Mouse (Mus musculus): Measurements from ENCODE around the gene Olfr1204. TPM values are rescaled to one million over a fixed set of nuclear protein-coding genes. Genes with fewer than 3 reads are reported as not detected.

Gene Olfr1204
- polyA plus RNA-seq (2014; fragmentation: Nextera tagmentation; extraction: Ambion mirVana): not detected in 2 replicates

GRCm38 (mm10) chr2:88848992-88849391 lies at the start of gene Olfr1204:
TSS of gene Olfr1204 (plus strand) at chr2:88849292.
- ATAC-seq (ENCODE audit: low FRiP score) (no peak), DNase-seq (ENCODE audit: low spot score) (no peak)
- H3K9ac ChIP-seq (ENCODE audit: low read depth, low read length): no peak within 1 kb of the TSS
- 96% methylated on average over 1 of the region's 1 CpGs for WGBS
- H3K27ac ChIP-seq (ENCODE audit: low read depth, low read length): no peak within 1 kb of the TSS
- no peaks in the 10 kb centered on the region for H3K9me3 ChIP-seq (ENCODE audit: control insufficient read depth, low read length)
- H3K4me3 ChIP-seq (ENCODE audit: low read depth, low read length): no peak within 1 kb of the TSS
- no peaks in the 10 kb centered on the region for H3K36me3 ChIP-seq (ENCODE audit: control insufficient read depth, insufficient read depth, low read length)
- no peaks in the 10 kb centered on the region for H3K27me3 ChIP-seq (ENCODE audit: control insufficient read depth, insufficient read depth, low read length)
- H3K4me1 ChIP-seq (replicated peaks; ENCODE audit: control insufficient read depth, insufficient read depth, low read length): no peaks in the 10 kb centered on the region
- H3K4me2 ChIP-seq (replicated peaks; ENCODE audit: low read depth, low read length): no peak within 1 kb of the TSS

GRCm38 (mm10) chr2:88814196-88814595 lies 34.9 kb upstream of the Olfr1204 start, which contains the start of gene Olfr1202:
TSS of gene Olfr1202 (plus strand) at chr2:88814496.
- Histone ChIP-seq H3K9me3 (ENCODE audit: control insufficient read depth, low read length) (no peaks in the 10 kb centered on the region), H3K9ac (ENCODE audit: low read depth, low read length) (no peak within 1 kb of the TSS), H3K36me3 (ENCODE audit: control insufficient read depth, insufficient read depth, low read length) (no peaks in the 10 kb centered on the region), H3K27ac (ENCODE audit: low read depth, low read length) (no peak within 1 kb of the TSS), H3K4me1 (replicated peaks; ENCODE audit: control insufficient read depth, insufficient read depth, low read length) (no peaks in the 10 kb centered on the region), H3K4me3 (ENCODE audit: low read depth, low read length) (no peak within 1 kb of the TSS), H3K27me3 (ENCODE audit: control insufficient read depth, insufficient read depth, low read length) (no peaks in the 10 kb centered on the region), H3K4me2 (replicated peaks; ENCODE audit: low read depth, low read length) (no peak within 1 kb of the TSS)
- WGBS: 88% methylated on average over 1 of the region's 1 CpGs
- no peak for DNase-seq (ENCODE audit: low spot score)
- ATAC-seq (ENCODE audit: low FRiP score): no peak

GRCm38 (mm10) chr2:88829437-88829836 lies 19.7 kb upstream of the Olfr1204 start, which contains the start of gene Olfr1205:
TSS of gene Olfr1205 (plus strand) at chr2:88829737.
- H3K9me3 ChIP-seq (ENCODE audit: control insufficient read depth, low read length): no peaks in the 10 kb centered on the region
- no peak within 1 kb of the TSS for H3K4me3 ChIP-seq (ENCODE audit: low read depth, low read length)
- no peaks in the 10 kb centered on the region for H3K36me3 ChIP-seq (ENCODE audit: control insufficient read depth, insufficient read depth, low read length)
- DNase-seq (ENCODE audit: low spot score) (no peak), ATAC-seq (ENCODE audit: low FRiP score) (no peak)
- no peaks in the 10 kb centered on the region for H3K27me3 ChIP-seq (ENCODE audit: control insufficient read depth, insufficient read depth, low read length)
- H3K27ac ChIP-seq (ENCODE audit: low read depth, low read length): no peak within 1 kb of the TSS
- no peak within 1 kb of the TSS for H3K4me2 ChIP-seq (replicated peaks; ENCODE audit: low read depth, low read length)
- WGBS: 92% methylated on average over 2 of the region's 2 CpGs
- no peak within 1 kb of the TSS for H3K9ac ChIP-seq (ENCODE audit: low read depth, low read length)
- no peaks in the 10 kb centered on the region for H3K4me1 ChIP-seq (replicated peaks; ENCODE audit: control insufficient read depth, insufficient read depth, low read length)

DNA sequence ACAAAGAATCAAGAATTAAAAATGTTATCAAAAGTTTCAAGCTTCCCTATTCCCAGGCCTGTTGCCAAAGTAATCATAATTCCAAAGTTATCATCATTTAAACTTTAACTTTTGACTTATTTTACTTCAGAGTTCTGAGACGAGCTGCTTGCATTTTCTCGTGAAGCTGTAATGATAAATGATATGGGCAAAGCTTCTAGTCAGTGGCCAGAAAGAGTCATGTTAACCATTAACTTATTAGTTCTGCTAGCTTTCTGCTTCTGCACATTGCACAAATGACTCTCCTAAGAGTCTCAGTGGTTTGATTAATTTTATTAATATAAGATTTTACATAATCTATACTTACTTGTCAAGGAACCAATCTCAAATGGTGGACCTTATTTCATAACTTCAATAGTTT lies 10.6 kb upstream of the Olfr1204 start:
- no peaks in the 10 kb centered on the region for H3K36me3 ChIP-seq (ENCODE audit: control insufficient read depth, insufficient read depth, low read length)
- ATAC-seq (ENCODE audit: low FRiP score): no peak
- no peaks in the 10 kb centered on the region for H3K9me3 ChIP-seq (ENCODE audit: control insufficient read depth, low read length)
- no peak overlapping the region for H3K4me2 ChIP-seq (replicated peaks; ENCODE audit: low read depth, low read length)
- H3K9ac ChIP-seq (ENCODE audit: low read depth, low read length): no peak overlapping the region
- no peaks in the 10 kb centered on the region for H3K27me3 ChIP-seq (ENCODE audit: control insufficient read depth, insufficient read depth, low read length)
- no peak overlapping the region for H3K27ac ChIP-seq (ENCODE audit: low read depth, low read length)
- H3K4me1 ChIP-seq (replicated peaks; ENCODE audit: control insufficient read depth, insufficient read depth, low read length): no peaks in the 10 kb centered on the region
- WGBS: 58% methylated on average over 2 of the region's 2 CpGs
- DNase-seq (ENCODE audit: low spot score): no peak
- no peak overlapping the region for H3K4me3 ChIP-seq (ENCODE audit: low read depth, low read length)

GRCm38 (mm10) chr2:88862931-88863330 lies 13.8 kb downstream of the Olfr1204 start, which contains the start of gene Olfr1206:
TSS of gene Olfr1206 (plus strand) at chr2:88863231.
- Histone ChIP-seq H3K4me1 (replicated peaks; ENCODE audit: control insufficient read depth, insufficient read depth, low read length) (no peaks in the 10 kb centered on the region), H3K36me3 (ENCODE audit: control insufficient read depth, insufficient read depth, low read length) (no peaks in the 10 kb centered on the region), H3K4me3 (ENCODE audit: low read depth, low read length) (no peak within 1 kb of the TSS), H3K9me3 (ENCODE audit: control insufficient read depth, low read length) (no peaks in the 10 kb centered on the region), H3K4me2 (replicated peaks; ENCODE audit: low read depth, low read length) (no peak within 1 kb of the TSS), H3K27me3 (ENCODE audit: control insufficient read depth, insufficient read depth, low read length) (no peaks in the 10 kb centered on the region), H3K9ac (ENCODE audit: low read depth, low read length) (no peak within 1 kb of the TSS), H3K27ac (ENCODE audit: low read depth, low read length) (no peak within 1 kb of the TSS)
- DNase-seq (ENCODE audit: low spot score) (no peak), ATAC-seq (ENCODE audit: low FRiP score) (no peak)
- 88% methylated on average over 2 of the region's 2 CpGs for WGBS

- no peak for ATAC-seq (ENCODE audit: low FRiP score)
Measured at GRCm38 (mm10) chr2:88902211-88902610, 53.1 kb downstream of the Olfr1204 start, which contains the start of gene Olfr1208. TSS of gene Olfr1208 (minus strand) at chr2:88902311.

More at GRCm38 (mm10) chr2:88902211-88902610, 53.1 kb downstream of the Olfr1204 start, which contains the start of gene Olfr1208:
- Histone ChIP-seq H3K36me3 (ENCODE audit: control insufficient read depth, insufficient read depth, low read length) (no peaks in the 10 kb centered on the region), H3K4me3 (ENCODE audit: low read depth, low read length) (no peak within 1 kb of the TSS), H3K9ac (ENCODE audit: low read depth, low read length) (no peak within 1 kb of the TSS), H3K9me3 (ENCODE audit: control insufficient read depth, low read length) (no peaks in the 10 kb centered on the region), H3K27me3 (ENCODE audit: control insufficient read depth, insufficient read depth, low read length) (no peaks in the 10 kb centered on the region), H3K4me2 (replicated peaks; ENCODE audit: low read depth, low read length) (no peak within 1 kb of the TSS), H3K4me1 (replicated peaks; ENCODE audit: control insufficient read depth, insufficient read depth, low read length) (no peaks in the 10 kb centered on the region), H3K27ac (ENCODE audit: low read depth, low read length) (no peak within 1 kb of the TSS)
- no peak for DNase-seq (ENCODE audit: low spot score)

Other genes starting within 250 kb of the Olfr1204 start
- gene Olfr1191-ps1, start 208.8 kb upstream of the Olfr1204 start, polyA plus RNA-seq (2014; fragmentation: Nextera tagmentation; extraction: Ambion mirVana): not detected in 2 replicates
- gene Olfr1192-ps1, start 200.8 kb upstream of the Olfr1204 start, polyA plus RNA-seq (2014; fragmentation: Nextera tagmentation; extraction: Ambion mirVana): not detected in 2 replicates
- gene Olfr1193, start 173.7 kb upstream of the Olfr1204 start, polyA plus RNA-seq (2014; fragmentation: Nextera tagmentation; extraction: Ambion mirVana): not detected in 2 replicates
- gene Olfr1195, start 160.1 kb upstream of the Olfr1204 start, polyA plus RNA-seq (2014; fragmentation: Nextera tagmentation; extraction: Ambion mirVana): not detected in 2 replicates
- gene Olfr1196, start 144.7 kb upstream of the Olfr1204 start, polyA plus RNA-seq (2014; fragmentation: Nextera tagmentation; extraction: Ambion mirVana): not detected in 2 replicates
- gene Olfr1197, start 116.9 kb upstream of the Olfr1204 start, polyA plus RNA-seq (2014; fragmentation: Nextera tagmentation; extraction: Ambion mirVana): not detected in 2 replicates
- gene Olfr1198, start 97.9 kb upstream of the Olfr1204 start, polyA plus RNA-seq (2014; fragmentation: Nextera tagmentation; extraction: Ambion mirVana): not detected in 2 replicates
- not detected in 2 replicates for gene Olfr1199, start 88.8 kb upstream of the Olfr1204 start, polyA plus RNA-seq (2014; fragmentation: Nextera tagmentation; extraction: Ambion mirVana)
- not detected in 2 replicates for gene Olfr1200, start 78.8 kb upstream of the Olfr1204 start, polyA plus RNA-seq (2014; fragmentation: Nextera tagmentation; extraction: Ambion mirVana)
- gene Olfr1201, start 56.3 kb upstream of the Olfr1204 start, polyA plus RNA-seq (2014; fragmentation: Nextera tagmentation; extraction: Ambion mirVana): not detected in 2 replicates
- gene Olfr1202, start 34.8 kb upstream of the Olfr1204 start, polyA plus RNA-seq (2014; fragmentation: Nextera tagmentation; extraction: Ambion mirVana): not detected in 2 replicates
- gene Olfr1205, start 19.6 kb upstream of the Olfr1204 start, polyA plus RNA-seq (2014; fragmentation: Nextera tagmentation; extraction: Ambion mirVana): not detected in 2 replicates
- gene Olfr1206, start 13.9 kb downstream of the Olfr1204 start, polyA plus RNA-seq (2014; fragmentation: Nextera tagmentation; extraction: Ambion mirVana): not detected in 2 replicates
- gene Olfr1208, start 53.0 kb downstream of the Olfr1204 start, polyA plus RNA-seq (2014; fragmentation: Nextera tagmentation; extraction: Ambion mirVana): not detected in 2 replicates
- gene Olfr1209, start 65.9 kb downstream of the Olfr1204 start, polyA plus RNA-seq (2014; fragmentation: Nextera tagmentation; extraction: Ambion mirVana): not detected in 2 replicates
- gene Olfr1211, start 88.8 kb downstream of the Olfr1204 start, polyA plus RNA-seq (2014; fragmentation: Nextera tagmentation; extraction: Ambion mirVana): not detected in 2 replicates
- gene Olfr1212, start 104.7 kb downstream of the Olfr1204 start, polyA plus RNA-seq (2014; fragmentation: Nextera tagmentation; extraction: Ambion mirVana): not detected in 2 replicates
- gene Gm13762, start 131.0 kb downstream of the Olfr1204 start, polyA plus RNA-seq (2014; fragmentation: Nextera tagmentation; extraction: Ambion mirVana): not detected in 2 replicates
- gene Olfr1214, start 143.4 kb downstream of the Olfr1204 start, polyA plus RNA-seq (2014; fragmentation: Nextera tagmentation; extraction: Ambion mirVana): not detected in 2 replicates
- gene Olfr1215, start 157.7 kb downstream of the Olfr1204 start, polyA plus RNA-seq (2014; fragmentation: Nextera tagmentation; extraction: Ambion mirVana): not detected in 2 replicates
- gene Olfr1216, start 169.0 kb downstream of the Olfr1204 start, polyA plus RNA-seq (2014; fragmentation: Nextera tagmentation; extraction: Ambion mirVana): not detected in 2 replicates
- not detected in 2 replicates for gene Olfr1217, start 182.8 kb downstream of the Olfr1204 start, polyA plus RNA-seq (2014; fragmentation: Nextera tagmentation; extraction: Ambion mirVana)
- gene Olfr1218, start 211.9 kb downstream of the Olfr1204 start, polyA plus RNA-seq (2014; fragmentation: Nextera tagmentation; extraction: Ambion mirVana): not detected in 2 replicates
- gene Olfr1219, start 234.2 kb downstream of the Olfr1204 start, polyA plus RNA-seq (2014; fragmentation: Nextera tagmentation; extraction: Ambion mirVana): not detected in 2 replicates